Mouse (Mus musculus) neural tube, embryonic 14.5 days (tissue): ENCODE results near the gene En1. TPM values are rescaled to one million over a fixed set of nuclear protein-coding genes. Genes with fewer than 3 reads are reported as not detected.
A peak's percentile ranks its signal among the peaks of the same experiment; 100 is the strongest.

Source experiments
- ATAC-seq: fragments of 200-750 bp; cut with Nextera tagmentation; 2 replicates; pipeline ENCODE4 v1.8.0; 2017; ENCODE audit warnings: low read depth, mild to moderate bottlenecking, moderate TSS enrichment, moderate library complexity
- H3K27ac ChIP-seq: fragments of 300-500 bp; sonication (generic); 2 replicates; pipeline ENCODE4 v1.5.1; 2014; ENCODE audit warnings: low read depth, mild to moderate bottlenecking, control low read depth, low read length, moderate library complexity, mixed read lengths
- H3K27me3 ChIP-seq: fragments of 300-500 bp; sonication (generic); 2 replicates; pipeline ENCODE4 v1.6.1; 2014; ENCODE audit warnings: low read length; ENCODE audit not compliant: control insufficient read depth, insufficient read depth
- H3K36me3 ChIP-seq: fragments of 300-500 bp; sonication (generic); 2 replicates; pipeline ENCODE4 v1.6.1; 2014; ENCODE audit warnings: low read length, mixed read lengths; ENCODE audit not compliant: control insufficient read depth, insufficient read depth
- H3K4me1 ChIP-seq: fragments of 300-500 bp; sonication (generic); 2 replicates; pipeline ENCODE4 v1.6.1; 2014; ENCODE audit warnings: low read length; ENCODE audit not compliant: control insufficient read depth, insufficient read depth
- H3K4me2 ChIP-seq: fragments of 300-500 bp; sonication (generic); 2 replicates; pipeline ENCODE4 v1.6.1; 2014; ENCODE audit warnings: mild to moderate bottlenecking, low read depth, low read length, control low read depth
- H3K4me3 ChIP-seq: fragments of 300-500 bp; sonication (generic); 2 replicates; pipeline ENCODE4 v1.5.1; 2014; ENCODE audit warnings: low read depth, low read length, control low read depth, mixed read lengths
- H3K9ac ChIP-seq: fragments of 300-500 bp; sonication (generic); replicated peaks from 2 replicates; pipeline ENCODE4 v1.6.1; 2014; ENCODE audit warnings: low read depth, mild to moderate bottlenecking, control low read depth, low read length, mixed read lengths
- H3K9me3 ChIP-seq: fragments of 300-500 bp; sonication (generic); 2 replicates; pipeline ENCODE4 v1.6.1; 2016; ENCODE audit warnings: low read length; ENCODE audit not compliant: control insufficient read depth
- WGBS: fragments of 180-500 bp; shearing (Covaris S2); extraction: QIAGEN DNeasy Blood & Tissue Kit; methylation state at CpG from one replicate; pipeline ENCODE4 v1.1.7; 2014; 5-methylcytosine and 5-hydroxymethylcytosine counted together
- polyA plus RNA-seq: library from polyadenylated mRNA; unstranded; fragments of >200 nt; fragmentation: Nextera tagmentation; extraction: Ambion mirVana; gene quantifications from 2 replicates; pipeline ENCODE4 v1.2.1, GENCODE M21; 2014

The En1 gene
- polyA plus RNA-seq, 1 experiment from 2014 or later = 2.1 TPM

GRCm38 (mm10) chr1:120604431-120605142 is 2.4 kb downstream of the En1 start:
- H3K27ac ChIP-seq = no peak overlapping the region
- 2% methylated on average over 30 of the region's 30 CpGs for WGBS
- no peak for ATAC-seq
- H3K36me3 ChIP-seq = no peaks in the 10 kb centered on the region
- H3K4me3 ChIP-seq = 0 out of 2 replicates have a peak overlapping the region, but pooled peaks have one; percentile 13
- H3K27me3 ChIP-seq = peaks cover 62% of the 10 kb centered on the region
- no peak overlapping the region for H3K4me2 ChIP-seq
- 0 out of 2 replicates have a peak overlapping the region, but pooled peaks have one; percentile 44 for H3K9ac ChIP-seq
- H3K9me3 ChIP-seq = no peaks in the 10 kb centered on the region
- H3K4me1 ChIP-seq = peaks cover 7% of the 10 kb centered on the region; the same call in 1 of the 2 replicates

GRCm38 (mm10) chr1:120605143-120605435 is 2.9 kb downstream of the En1 start:
- H3K4me3 ChIP-seq = 0 out of 2 replicates have a peak overlapping the region, but pooled peaks have one; percentile 13
- H3K36me3 ChIP-seq = no peaks in the 10 kb centered on the region
- no peak for ATAC-seq
- no peak overlapping the region for H3K4me2 ChIP-seq
- no peak overlapping the region for H3K27ac ChIP-seq
- H3K4me1 ChIP-seq = peaks cover 7% of the 10 kb centered on the region; the same call in 1 of the 2 replicates
- H3K9ac ChIP-seq = no peak overlapping the region
- H3K9me3 ChIP-seq = no peaks in the 10 kb centered on the region
- H3K27me3 ChIP-seq = peaks cover 62% of the 10 kb centered on the region
- 4% methylated on average over 8 of the region's 8 CpGs for WGBS

DNA sequence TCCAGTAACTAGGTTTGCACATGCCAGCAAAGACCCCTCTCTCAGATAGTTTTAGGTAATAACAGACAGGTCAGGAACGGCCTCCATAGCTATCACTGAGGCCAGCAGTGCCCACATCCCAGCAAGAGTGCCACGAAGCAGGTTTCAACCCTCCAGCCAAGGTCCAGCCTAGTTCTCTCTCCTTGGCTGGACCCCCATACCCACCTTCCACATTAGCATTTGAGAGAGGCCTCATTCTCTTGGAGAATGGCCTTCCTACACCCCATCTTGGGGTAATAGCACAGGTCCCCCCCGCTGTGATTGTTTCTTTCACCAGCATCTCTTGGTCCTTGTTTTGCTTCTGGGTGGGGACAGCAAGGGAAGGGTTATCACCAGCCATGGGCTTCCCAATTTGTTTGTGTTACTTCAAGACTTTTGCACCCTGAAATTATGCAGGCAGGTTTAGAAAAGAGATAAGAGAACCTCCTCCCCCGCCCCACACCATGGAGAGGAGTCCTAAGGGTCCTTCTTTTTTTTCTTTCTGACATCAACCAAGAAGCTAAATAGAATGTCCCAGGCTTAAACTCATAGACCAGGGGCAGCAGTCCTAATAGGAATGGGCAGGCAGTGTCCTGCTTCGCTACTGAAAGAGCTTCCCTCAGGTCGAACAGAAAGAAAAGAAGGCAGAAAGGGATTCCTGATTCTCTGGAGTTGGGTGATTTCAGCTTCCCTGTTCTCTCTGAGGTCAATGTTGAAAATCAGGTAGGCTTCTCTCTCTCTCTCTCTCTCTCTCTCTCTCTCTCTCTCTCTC is 3.5 kb downstream of the En1 start:
- Histone ChIP-seq H3K4me2 (no peak overlapping the region), H3K4me3 (no peak overlapping the region), H3K36me3 (no peaks in the 10 kb centered on the region), H3K27me3 (peaks cover 62% of the 10 kb centered on the region), H3K9me3 (no peaks in the 10 kb centered on the region), H3K27ac (no peak overlapping the region), H3K9ac (no peak overlapping the region), H3K4me1 (peaks cover 7% of the 10 kb centered on the region; the same call in 1 of the 2 replicates)
- 5% methylated on average over 6 of the region's 6 CpGs for WGBS
- ATAC-seq = no peak

DNA sequence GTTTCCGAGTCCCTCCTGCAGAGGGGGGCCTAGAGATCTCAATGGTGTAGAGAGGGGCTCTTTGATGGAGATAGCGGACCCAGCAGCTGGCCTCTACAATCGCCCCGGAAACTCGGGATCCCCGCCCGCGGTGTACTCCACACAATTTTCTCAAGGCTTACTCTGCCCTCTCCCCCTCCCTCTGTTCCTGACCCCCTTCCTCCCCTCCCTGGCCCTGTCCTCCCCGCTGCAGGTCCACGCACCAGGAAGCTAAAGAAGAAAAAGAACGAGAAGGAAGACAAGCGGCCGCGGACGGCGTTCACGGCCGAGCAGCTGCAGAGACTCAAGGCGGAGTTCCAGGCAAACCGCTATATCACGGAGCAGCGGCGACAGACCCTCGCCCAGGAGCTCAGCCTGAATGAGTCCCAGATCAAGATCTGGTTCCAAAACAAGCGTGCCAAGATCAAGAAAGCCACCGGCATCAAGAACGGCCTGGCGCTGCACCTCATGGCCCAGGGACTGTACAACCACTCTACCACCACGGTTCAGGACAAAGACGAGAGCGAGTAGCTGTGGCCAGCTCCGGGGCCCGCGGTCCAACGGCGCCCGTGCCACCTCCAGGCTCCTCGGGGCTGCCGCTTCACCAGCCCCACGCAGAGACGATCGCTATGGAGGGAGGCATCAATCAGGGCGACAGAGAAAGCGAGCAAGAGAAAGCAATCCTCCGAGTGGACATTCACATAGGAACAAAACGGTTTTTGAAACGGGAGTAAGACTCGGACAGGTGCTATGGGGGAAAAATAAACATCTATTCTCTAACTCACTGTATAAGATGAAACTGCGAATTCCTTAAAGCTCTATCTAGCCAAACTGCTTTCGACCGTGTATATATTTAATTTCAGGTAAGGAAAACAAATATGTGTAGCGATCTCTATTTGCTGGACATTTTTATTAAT is 4.7 kb downstream of the En1 start:
- 0 out of 2 replicates have a peak, but pooled peaks have one; percentile 33 for ATAC-seq

DNA sequence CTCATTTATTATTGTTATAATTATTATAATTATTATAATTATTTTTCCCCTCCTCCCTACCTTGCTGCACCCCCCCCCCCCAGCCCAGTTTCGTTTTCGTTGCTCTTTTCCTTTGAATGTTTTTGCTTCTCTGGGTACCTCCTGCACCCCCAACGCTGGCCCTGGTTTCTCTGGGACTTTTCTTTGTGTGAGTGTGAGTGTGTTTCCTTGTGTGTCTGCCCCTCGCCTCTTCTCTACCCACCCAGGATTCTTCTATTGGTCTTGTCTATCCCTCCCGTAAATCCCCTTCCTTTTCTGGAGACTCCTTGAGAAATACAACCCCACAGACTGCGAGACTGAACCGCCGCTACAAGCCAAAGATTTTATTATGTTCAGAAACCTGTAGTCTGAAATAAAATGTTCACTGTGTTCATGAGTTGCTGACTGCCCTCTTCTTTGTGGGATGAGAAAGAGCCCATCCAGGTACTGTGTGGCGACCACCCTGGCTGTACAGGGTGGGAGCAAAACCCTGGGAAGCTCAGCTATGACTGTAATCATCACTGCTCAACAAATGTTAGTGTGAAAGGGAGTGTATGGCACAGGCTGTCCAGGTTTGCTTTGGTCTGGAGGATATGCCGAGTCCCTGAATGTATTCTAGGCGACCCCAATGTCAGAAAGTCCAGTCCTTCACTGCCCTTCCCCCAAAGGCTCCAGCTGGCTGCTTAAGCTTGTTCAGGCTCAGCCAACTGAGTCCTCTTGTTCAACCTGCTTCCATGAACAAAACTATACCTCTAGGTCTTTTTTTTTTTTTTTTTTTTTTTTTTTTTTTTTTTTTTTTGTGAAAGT is 5.6 kb downstream of the En1 start:
- no peak overlapping the region for H3K4me3 ChIP-seq
- ATAC-seq = no peak
- no peaks in the 10 kb centered on the region for H3K9me3 ChIP-seq
- no peak overlapping the region for H3K27ac ChIP-seq
- WGBS = 6% methylated on average over 11 of the region's 11 CpGs
- H3K4me2 ChIP-seq = no peak overlapping the region
- H3K9ac ChIP-seq = no peak overlapping the region
- H3K27me3 ChIP-seq = peaks cover 72% of the 10 kb centered on the region
- no peaks in the 10 kb centered on the region for H3K36me3 ChIP-seq
- peaks cover 6% of the 10 kb centered on the region; the same call in 1 of the 2 replicates for H3K4me1 ChIP-seq

More for the DNA sequence above, 4.7 kb downstream of the En1 start:
- Histone ChIP-seq H3K9me3 (no peaks in the 10 kb centered on the region), H3K27ac (no peak overlapping the region), H3K4me1 (peaks cover 7% of the 10 kb centered on the region; the same call in 1 of the 2 replicates), H3K4me3 (peak overlapping the region; percentile 12; the same call in 1 of the 2 replicates), H3K27me3 (peaks cover 67% of the 10 kb centered on the region), H3K4me2 (peak overlapping the region; percentile 16; the same call in 1 of the 2 replicates), H3K36me3 (no peaks in the 10 kb centered on the region), H3K9ac (no peak overlapping the region)
- WGBS = 1% methylated on average over 52 of the region's 52 CpGs

DNA sequence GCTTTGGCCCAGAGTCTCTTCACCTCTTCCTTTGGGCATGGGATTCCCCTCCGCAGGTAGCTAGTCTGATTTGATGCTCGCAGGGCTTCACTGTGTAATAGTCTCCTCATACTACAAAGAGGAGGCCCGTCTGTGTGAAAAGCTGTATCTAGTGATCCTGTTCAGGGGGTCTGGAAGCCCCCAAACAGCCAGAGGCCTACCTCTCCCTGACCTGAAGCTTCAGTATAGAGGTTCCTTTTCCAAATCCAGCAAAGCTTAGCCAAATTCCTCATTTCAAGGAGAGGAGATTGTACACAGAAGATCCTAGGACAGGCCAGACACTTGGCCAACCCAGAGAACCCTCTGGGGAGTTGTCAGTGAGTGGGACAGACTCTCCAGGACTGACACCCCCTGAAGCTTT is 6.2 kb downstream of the En1 start:
- H3K9ac ChIP-seq = no peak overlapping the region
- 12% methylated on average over 3 of the region's 3 CpGs for WGBS

DNA sequence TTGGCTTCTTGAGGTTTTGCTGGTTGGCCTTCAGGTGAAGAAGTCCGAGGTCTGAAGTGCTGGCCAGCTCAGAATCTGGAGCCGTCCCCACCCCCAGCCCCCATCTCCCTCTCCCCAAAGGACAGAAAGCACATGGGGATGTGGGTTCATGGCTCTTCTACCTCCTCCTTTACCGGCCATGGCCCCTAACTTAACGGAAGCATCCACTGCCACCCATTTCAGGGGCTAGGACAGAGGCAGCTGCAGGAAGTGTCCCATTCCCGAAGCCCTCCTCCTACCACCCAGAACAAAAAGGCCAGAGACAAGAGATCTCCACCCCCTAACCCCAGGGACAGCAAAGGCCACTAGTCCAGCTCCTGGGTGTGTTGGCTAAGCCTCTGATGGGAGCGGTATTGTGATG is 7.4 kb downstream of the En1 start:
- Histone ChIP-seq H3K9me3 (no peaks in the 10 kb centered on the region), H3K4me3 (no peak overlapping the region), H3K27me3 (peaks cover 77% of the 10 kb centered on the region), H3K27ac (no peak overlapping the region), H3K4me2 (no peak overlapping the region), H3K4me1 (no peaks in the 10 kb centered on the region), H3K9ac (no peak overlapping the region), H3K36me3 (no peaks in the 10 kb centered on the region)
- ATAC-seq = no peak
- 3% methylated on average over 6 of the region's 6 CpGs for WGBS

More for the DNA sequence above, 6.2 kb downstream of the En1 start:
- no peak overlapping the region for H3K4me2 ChIP-seq
- no peaks in the 10 kb centered on the region for H3K4me1 ChIP-seq
- H3K27ac ChIP-seq = no peak overlapping the region
- no peaks in the 10 kb centered on the region for H3K9me3 ChIP-seq
- no peak overlapping the region for H3K4me3 ChIP-seq
- H3K27me3 ChIP-seq = peaks cover 72% of the 10 kb centered on the region
- no peaks in the 10 kb centered on the region for H3K36me3 ChIP-seq
- ATAC-seq = no peak
